In genomic region chr16:48419035-48419434, GRCm38 (mm10) we compare ENCODE assay signal across 40 mouse cellular contexts. TPM values are rescaled to one million over a fixed set of nuclear protein-coding genes. Genes with fewer than 3 reads are reported as not detected.
"Had no signal": no experiment of that assay in that cellular context is flagged by ENCODE, and none has a peak within 500 bp of the region (broad histone marks: within the 10 kb centered on the region; RNA-seq: fewer than 3 reads in every experiment).

No protein-coding gene starts in this region.

- H3K4me1 ChIP-seq: heart, embryonic 10.5 days; heart, embryonic 12.5 days; hindbrain, embryonic 13.5 days; hindbrain, embryonic 15.5 days; kidney, embryonic 15.5 days; limb, embryonic 15.5 days; liver, embryonic 12.5 days had no signal

- DNase-seq: gastrocnemius, adult 2 months; gastrocnemius, postnatal 10 days; gastrocnemius, postnatal 25 days; heart, adult 18-20 months; heart, postnatal 10 days; heart, postnatal 4 days; kidney, adult 11 months; kidney, adult 9 months; kidney, postnatal 14 days; kidney, postnatal 36 days; layer of hippocampus, postnatal 36 days; left cerebral cortex, postnatal 4 days had no signal

- H3K36me3 ChIP-seq: heart, embryonic 10.5 days; heart, embryonic 12.5 days; hindbrain, embryonic 13.5 days; hindbrain, embryonic 15.5 days; kidney, embryonic 15.5 days; limb, embryonic 13.5 days; limb, embryonic 15.5 days; liver, embryonic 12.5 days had no signal

- ATAC-seq: hindbrain, postnatal 0 days; intestine, embryonic 16.5 days; liver, embryonic 12.5 days had no signal

- H3K27ac ChIP-seq: gastrocnemius, adult 2 months; heart, embryonic 10.5 days; hindbrain, embryonic 13.5 days; hindbrain, embryonic 15.5 days; hindbrain, postnatal 0 days; kidney, embryonic 15.5 days; kidney, postnatal 0 days; layer of hippocampus, adult 2 months; limb, embryonic 13.5 days; limb, embryonic 15.5 days; liver, embryonic 12.5 days had no signal

- H3K27me3 ChIP-seq: heart, embryonic 12.5 days; hindbrain, embryonic 13.5 days; hindbrain, embryonic 15.5 days; limb, embryonic 13.5 days; limb, embryonic 15.5 days; liver, embryonic 12.5 days had no signal

- H3K4me3 ChIP-seq: gastrocnemius, adult 2 months; heart, embryonic 10.5 days; heart, embryonic 12.5 days; hindbrain, embryonic 13.5 days; hindbrain, embryonic 15.5 days; kidney, embryonic 15.5 days; layer of hippocampus, adult 2 months; limb, embryonic 13.5 days; limb, embryonic 15.5 days; liver, embryonic 12.5 days had no signal

RNA-seq across cellular contexts. Expression of gene Gm5485, which starts 6.8 kb away (rescaled TPM):
- total RNA-seq: gastrocnemius, adult 2 months; gastrocnemius, postnatal 10 days; gastrocnemius, postnatal 25 days; gastrocnemius, postnatal 4 days; granulocyte monocyte progenitor cell, adult 5-6 weeks; heart, adult 18-20 months; heart, adult 8-10 months; heart, postnatal 10 days; heart, postnatal 25 days; heart, postnatal 4 days; hindbrain, postnatal 0 days; layer of hippocampus, adult 2 months; layer of hippocampus, postnatal 14 days; layer of hippocampus, postnatal 36 days; left cerebral cortex, adult 18-20 months; left cerebral cortex, adult 8-10 months; left cerebral cortex, postnatal 10 days; left cerebral cortex, postnatal 25 days; left cerebral cortex, postnatal 4 days; liver, adult 2 months had no signal
- polyA plus RNA-seq: frontal cortex, adult 2 months; heart, embryonic 10.5 days; heart, embryonic 12.5 days; heart, embryonic 14.5 days; hindbrain, embryonic 11.5 days; hindbrain, embryonic 13.5 days; hindbrain, embryonic 15.5 days; hindbrain, postnatal 0 days; kidney, adult 2 months; kidney, embryonic 15.5 days; limb, embryonic 11.5 days; limb, embryonic 13.5 days; limb, embryonic 15.5 days; liver, adult 2 months; liver, embryonic 12.5 days had no signal

RNA-seq across cellular contexts. Expression of gene Morc1, which starts 12.0 kb away (rescaled TPM):
- total RNA-seq: gastrocnemius, adult 2 months; gastrocnemius, postnatal 10 days; gastrocnemius, postnatal 4 days; granulocyte monocyte progenitor cell, adult 5-6 weeks; heart, adult 18-20 months; heart, adult 8-10 months; heart, postnatal 25 days; heart, postnatal 4 days; left cerebral cortex, adult 18-20 months; liver, adult 2 months had no signal
- polyA plus RNA-seq: heart, embryonic 12.5 days; heart, embryonic 14.5 days; hindbrain, embryonic 11.5 days; kidney, embryonic 15.5 days; large intestine, adult 2 months; limb, embryonic 11.5 days; limb, embryonic 13.5 days; liver, adult 2 months; liver, embryonic 12.5 days had no signal
